Mouse (Mus musculus) MEL (cell line): ENCODE measurements around the gene Olfr692. TPM values are rescaled to one million over a fixed set of nuclear protein-coding genes. Genes with fewer than 3 reads are reported as not detected.

Source experiments
- DNase-seq: peaks from one replicate; pipeline ENCODE4 v3.0.0; 2011; ENCODE audit warnings: low read depth, low spot score
- H3K27ac ChIP-seq: 2 replicates; pipeline ENCODE4 v1.5.1; 2012; ENCODE audit warnings: low read depth, mild to moderate bottlenecking, control low read depth, low read length, moderate library complexity; ENCODE audit not compliant: control insufficient read depth
- H3K27me3 ChIP-seq, 2 experiments: fragments of 150-350 bp in 1 of 2; sonication (generic) in 1 of 2; 2 replicates each; pipeline ENCODE4 v1.6.1; 2012; ENCODE audit warnings: low read length in 2 of 2, mild to moderate bottlenecking in 2 of 2, improper control_type of control experiment in 1 of 2, moderate library complexity in 1 of 2; ENCODE audit not compliant: insufficient read depth in 2 of 2, control insufficient read depth in 1 of 2
- H3K36me3 ChIP-seq, 2 experiments: 2 replicates each; pipeline ENCODE4 v1.6.1; 2012 to 2014; ENCODE audit warnings: low read length in 2 of 2, improper control_type of control experiment in 1 of 2, inconsistent platforms in 1 of 2, mild to moderate bottlenecking in 1 of 2; ENCODE audit not compliant: insufficient read depth in 2 of 2, control insufficient read depth in 1 of 2
- H3K4me1 ChIP-seq, 2 experiments: fragments of 150-350 bp in 1 of 2; sonication (generic) in 1 of 2; 2 replicates each; pipeline ENCODE4 v1.6.1; 2012; ENCODE audit warnings: low read length in 2 of 2, improper control_type of control experiment in 1 of 2, mild to moderate bottlenecking in 1 of 2; ENCODE audit not compliant: insufficient read depth in 2 of 2, control insufficient read depth in 1 of 2
- H3K4me3 ChIP-seq, 2 experiments: fragments of 150-350 bp in 1 of 2; sonication (generic) in 1 of 2; 2 replicates each; pipeline ENCODE4 v1.5.1; 2012; ENCODE audit warnings: low read depth in 2 of 2, low read length in 2 of 2, mild to moderate bottlenecking in 2 of 2, moderate library complexity in 2 of 2, control low read depth in 1 of 2, improper control_type of control experiment in 1 of 2; ENCODE audit not compliant: control insufficient read depth in 1 of 2, insufficient read depth in 1 of 2
- H3K79me2 ChIP-seq: 2 replicates; pipeline ENCODE4 v1.6.1; 2012; ENCODE audit warnings: mild to moderate bottlenecking, low read length, moderate library complexity; ENCODE audit not compliant: control insufficient read depth, poor library complexity, insufficient read depth
- H3K9ac ChIP-seq: 2 replicates; pipeline ENCODE4 v1.6.1; 2012; ENCODE audit warnings: low read depth, mild to moderate bottlenecking, control low read depth, low read length, moderate library complexity; ENCODE audit not compliant: control insufficient read depth, poor library complexity, severe bottlenecking
- H3K9me3 ChIP-seq: fragments of 150-350 bp; sonication (generic); replicated peaks from 2 replicates; pipeline ENCODE4 v1.6.1; 2012; ENCODE audit warnings: mild to moderate bottlenecking, low read length, improper control_type of control experiment, moderate library complexity; ENCODE audit not compliant: insufficient read depth
- CHD2 ChIP-seq: IDR thresholded peaks from 2 replicates; pipeline ENCODE4 v1.6.1; 2011; ENCODE audit warnings: low read length, improper control_type of control experiment
- ELF1 ChIP-seq: IDR thresholded peaks from 2 replicates; pipeline ENCODE4 v1.6.1; 2014; ENCODE audit warnings: low read depth, mild to moderate bottlenecking, inconsistent platforms, low read length, improper control_type of control experiment, moderate library complexity
- EP300 ChIP-seq, 2 experiments: IDR thresholded peaks; 2 replicates each; pipeline ENCODE4 v1.6.1; 2011; ENCODE audit warnings: improper control_type of control experiment in 2 of 2, low read length in 2 of 2, low read depth in 1 of 2, mild to moderate bottlenecking in 1 of 2
- ETS1 ChIP-seq: IDR thresholded peaks from 2 replicates; pipeline ENCODE4 v1.6.1; 2012; ENCODE audit warnings: low read depth, mild to moderate bottlenecking, inconsistent platforms, low read length, improper control_type of control experiment, moderate library complexity
- HCFC1 ChIP-seq: IDR thresholded peaks from 2 replicates; pipeline ENCODE4 v1.6.1; 2012; ENCODE audit warnings: low read depth, mild to moderate bottlenecking, inconsistent platforms, low read length, improper control_type of control experiment, moderate library complexity
- JUND ChIP-seq: IDR thresholded peaks from 2 replicates; pipeline ENCODE4 v1.6.1; 2011; ENCODE audit warnings: low read depth, mild to moderate bottlenecking, improper control_type of control experiment, low read length
- MAFK ChIP-seq: IDR thresholded peaks from 2 replicates; pipeline ENCODE4 v1.6.1; 2011; ENCODE audit warnings: low read depth, mild to moderate bottlenecking, low read length, improper control_type of control experiment, borderline replicate concordance
- MAX ChIP-seq: IDR thresholded peaks from 2 replicates; pipeline ENCODE4 v1.6.1; 2011; ENCODE audit warnings: low read length, improper control_type of control experiment
- MEF2A ChIP-seq: IDR thresholded peaks from 2 replicates; pipeline ENCODE4 v1.6.1; 2014; ENCODE audit warnings: low read depth, mild to moderate bottlenecking, inconsistent platforms, low read length, improper control_type of control experiment; ENCODE audit not compliant: poor library complexity, insufficient replicate concordance, severe bottlenecking; ENCODE audit errors: extremely low read depth
- MYB ChIP-seq: IDR thresholded peaks from 2 replicates; pipeline ENCODE4 v1.6.1; 2011; ENCODE audit warnings: mild to moderate bottlenecking, low read depth, low read length, improper control_type of control experiment
- MYC ChIP-seq: IDR thresholded peaks from 2 replicates; pipeline ENCODE4 v1.6.1; 2011; ENCODE audit warnings: low read depth, mild to moderate bottlenecking, low read length, improper control_type of control experiment, moderate library complexity
- POLR2A ChIP-seq, 2 experiments: IDR thresholded peaks; 2 replicates each; pipeline ENCODE4 v1.6.1; 2011 to 2012; ENCODE audit warnings: low read length in 2 of 2, mild to moderate bottlenecking in 2 of 2, control low read depth in 1 of 2, improper control_type of control experiment in 1 of 2, low read depth in 1 of 2, moderate library complexity in 1 of 2; ENCODE audit not compliant: control insufficient read depth in 1 of 2, insufficient read depth in 1 of 2, poor library complexity in 1 of 2
- POLR2AphosphoS5 ChIP-seq: IDR thresholded peaks from 2 replicates; pipeline ENCODE4 v1.6.1; 2012; ENCODE audit warnings: low read depth, borderline replicate concordance, mild to moderate bottlenecking, inconsistent platforms, low read length, moderate library complexity, mixed read lengths
- RCOR1 ChIP-seq: IDR thresholded peaks from 2 replicates; pipeline ENCODE4 v1.6.1; 2012; ENCODE audit warnings: low read depth, mild to moderate bottlenecking, inconsistent platforms, low read length, improper control_type of control experiment
- TAL1 ChIP-seq: IDR thresholded peaks from 2 replicates; pipeline ENCODE4 v1.6.1; 2012; ENCODE audit warnings: mild to moderate bottlenecking, inconsistent platforms, low read length, moderate library complexity, mixed read lengths
- TBP ChIP-seq: IDR thresholded peaks from 2 replicates; pipeline ENCODE4 v1.8.0; 2011; ENCODE audit warnings: low read depth, low read length, improper control_type of control experiment
- TCF12 ChIP-seq: IDR thresholded peaks from 2 replicates; pipeline ENCODE4 v1.6.1; 2014; ENCODE audit warnings: low read depth, mild to moderate bottlenecking, inconsistent platforms, low read length, improper control_type of control experiment, moderate library complexity
- USF1 ChIP-seq: IDR thresholded peaks from 2 replicates; pipeline ENCODE4 v1.6.1; 2014; ENCODE audit warnings: low read depth, mild to moderate bottlenecking, inconsistent platforms, low read length, improper control_type of control experiment, moderate library complexity
- USF2 ChIP-seq, 2 experiments: IDR thresholded peaks; 2 replicates each; pipeline ENCODE4 v1.6.1; 2011 to 2012; ENCODE audit warnings: improper control_type of control experiment in 2 of 2, low read length in 2 of 2, borderline replicate concordance in 1 of 2, inconsistent platforms in 1 of 2, low read depth in 1 of 2, mild to moderate bottlenecking in 1 of 2; ENCODE audit not compliant: insufficient read depth in 1 of 2
- ZNF384 ChIP-seq: IDR thresholded peaks from 2 replicates; pipeline ENCODE4 v1.6.1; 2012; ENCODE audit warnings: low read depth, mild to moderate bottlenecking, inconsistent platforms, low read length, improper control_type of control experiment
- polyA plus RNA-seq, 2 experiments: library from polyadenylated mRNA; stranded (reverse) in 1 of 2; unstranded in 1 of 2; fragments of >175 nt in 1 of 2; fragments of >200 nt in 1 of 2; gene quantifications; 2 replicates each; pipeline versions ENCODE4 v1.2.1 to v1.2.4; 2012; ENCODE audit warnings: low replicate concordance in 2 of 2, low read depth in 1 of 2; ENCODE audit not compliant: insufficient read length in 2 of 2, insufficient read depth in 1 of 2, missing spikeins in 1 of 2
- total RNA-seq: library from RNA; depleted of rRNA; stranded (reverse); fragments of 300-350 nt; gene quantifications from 2 replicates; pipeline ENCODE4 v1.2.3, GENCODE M21; 2012

The Olfr692 gene
- total and polyA plus RNA-seq, 3 experiments, result not detected

- H3K79me2 ChIP-seq, result no peaks in the 10 kb centered on the region; the same call in 1 of the 2 replicates
- TF ChIP-seq CHD2, result no peak
- TF ChIP-seq TCF12, result no peak
- TF ChIP-seq POLR2A (IDR thresholded peaks at IDR 0.05; ENCODE audit: control insufficient read depth in 1 of 2, insufficient read depth in 1 of 2, low read depth in 1 of 2, low read length in 2 of 2, poor library complexity in 1 of 2), result no peak
- no peak for TF ChIP-seq RCOR1
- TF ChIP-seq ETS1, result no peak
- no peak for TF ChIP-seq TAL1
- TF ChIP-seq ZNF384, result no peak
- no peak for TF ChIP-seq USF1
- no peak for TF ChIP-seq MEF2A
- TF ChIP-seq JUND, result no peak
- no peak for TF ChIP-seq MAFK
- no peak within 1 kb of the TSS for H3K9ac ChIP-seq
- H3K9me3 ChIP-seq, result no peaks in the 10 kb centered on the region
- H3K27ac ChIP-seq, result no peak within 1 kb of the TSS
- no peaks in the 10 kb centered on the region for H3K4me1 ChIP-seq
- H3K36me3 ChIP-seq, result no peaks in the 10 kb centered on the region
- H3K27me3 ChIP-seq, result no peaks in the 10 kb centered on the region; a peak in 1 of 4 replicates
- no peak within 1 kb of the TSS for H3K4me3 ChIP-seq
- DNase-seq, result no peak
Measured at GRCm38 (mm10) chr7:105404268-105404667, 36.2 kb downstream of the Olfr692 start, which contains the start of gene Cnga4. Cnga4 (plus strand) TSS chr7:105404568.

GRCm38 (mm10) chr7:105406322-105406721 lies 38.3 kb downstream of the Olfr692 start:
- no peaks in the 10 kb centered on the region for H3K4me1 ChIP-seq
- H3K9ac ChIP-seq, result no peak overlapping the region
- no peaks in the 10 kb centered on the region for H3K79me2 ChIP-seq
- H3K4me3 ChIP-seq, result no peak overlapping the region
- no peak for DNase-seq
- H3K27me3 ChIP-seq, result no peaks in the 10 kb centered on the region; a peak in 1 of 4 replicates
- TF ChIP-seq MAX (no peak), TBP (no peak), USF2 (IDR thresholded peaks at IDR 0.05; ENCODE audit: borderline replicate concordance in 1 of 2, insufficient read depth in 1 of 2, low read depth in 1 of 2, low read length in 2 of 2) (no peak), HCFC1 (no peak), MAFK (no peak), POLR2AphosphoS5 (no peak), MYB (no peak), CHD2 (no peak), TCF12 (no peak), MYC (no peak), ELF1 (no peak), EP300 (IDR thresholded peaks at IDR 0.05; ENCODE audit: low read depth in 1 of 2, low read length in 2 of 2) (no peak)
- TF ChIP-seq, all 39 proteins: peak for 0
- no peaks in the 10 kb centered on the region for H3K36me3 ChIP-seq
- no peaks in the 10 kb centered on the region for H3K9me3 ChIP-seq
- no peak overlapping the region for H3K27ac ChIP-seq
